Mouse (Mus musculus) heart, adult 2 months (tissue): ENCODE data around the gene Mbnl2. TPM values are rescaled to one million over a fixed set of nuclear protein-coding genes. Genes with fewer than 3 reads are reported as not detected.
A peak's percentile ranks its signal among the peaks of the same experiment; 100 is the strongest.

Experiments
- DNase-seq, 2 experiments: peaks; one replicate each; pipeline ENCODE4 v3.0.0; 2021
- H3K27ac ChIP-seq: fragments of 200-600 bp; 2 replicates; pipeline ENCODE4 v1.8.1; 2022
- H3K27me3 ChIP-seq: fragments of 200-500 bp; 2 replicates; pipeline ENCODE4 v1.6.1; 2012; ENCODE audit warnings: mild to moderate bottlenecking, low read length, inconsistent platforms, mixed read lengths; ENCODE audit not compliant: control insufficient read depth, insufficient read depth
- H3K36me3 ChIP-seq: fragments of 200-500 bp; 2 replicates; pipeline ENCODE4 v1.6.1; 2012; ENCODE audit warnings: low read length, inconsistent platforms; ENCODE audit not compliant: control insufficient read depth, insufficient read depth
- H3K4me1 ChIP-seq: fragments of 200-500 bp; 2 replicates; pipeline ENCODE4 v1.6.1; 2011; ENCODE audit warnings: low read length; ENCODE audit not compliant: control insufficient read depth, insufficient read depth
- H3K4me3 ChIP-seq: fragments of 200-600 bp; 2 replicates; pipeline ENCODE4 v1.8.1; 2022
- H3K79me2 ChIP-seq: fragments of 200-500 bp; replicated peaks from 2 replicates; pipeline ENCODE4 v1.6.1; 2012; ENCODE audit warnings: mild to moderate bottlenecking, inconsistent platforms, low read length, moderate library complexity, mixed read lengths; ENCODE audit not compliant: control insufficient read depth, insufficient read depth
- H3K9ac ChIP-seq: fragments of 200-500 bp; 2 replicates; pipeline ENCODE4 v1.6.1; 2012; ENCODE audit warnings: low read depth, mild to moderate bottlenecking, control low read depth, inconsistent platforms, low read length, mixed read lengths
- CTCF ChIP-seq: fragments of 200-600 bp; IDR thresholded peaks from 2 replicates; pipeline ENCODE4 v1.8.1; 2022; ENCODE audit warnings: antibody characterized with exemption, mild to moderate bottlenecking, moderate library complexity
- EP300 ChIP-seq: fragments of 200-500 bp; IDR thresholded peaks from 2 replicates; pipeline ENCODE4 v1.6.1; 2011; ENCODE audit warnings: low read depth, low read length, control low read depth; ENCODE audit not compliant: insufficient read depth
- POLR2A ChIP-seq: fragments of 200-500 bp; IDR thresholded peaks from 2 replicates; pipeline ENCODE4 v1.6.1; 2011; ENCODE audit warnings: mild to moderate bottlenecking, low read depth, low read length, control low read depth; ENCODE audit not compliant: insufficient read depth
- WGBS: fragments of 180-500 bp; shearing (Covaris S2); methylation state at CpG from one replicate; pipeline ENCODE4 v1.1.7; 2018; 5-methylcytosine and 5-hydroxymethylcytosine counted together
- intact Hi-C: fragments of 180-260 bp; cut with DNase I; formaldehyde crosslinking; loops from one replicate; pipeline ENCODE4 v1.15.1; 2025
- polyA plus RNA-seq: library from polyadenylated mRNA; depleted of rRNA; stranded (reverse); fragments of >200 nt; gene quantifications from 2 replicates; pipeline ENCODE4 v1.2.3, GENCODE M21; 2012
- total RNA-seq, 2 experiments: library from RNA; stranded (reverse); gene quantifications; 2 replicates each; pipeline ENCODE4 v1.2.3; 2021

Mbnl2 gene
- total and polyA plus RNA-seq, 3 experiments, result 91.1 to 258 (median 221) TPM

- H3K27me3 ChIP-seq, result no peaks in the 10 kb centered on the region
- no peak for TF ChIP-seq CTCF
- TF ChIP-seq EP300, result no peak
- TF ChIP-seq POLR2A, result no peak
- 86% methylated on average over 13 of the region's 13 CpGs for WGBS
- intact Hi-C loops, result no loop called here
- H3K79me2 ChIP-seq, result peaks cover 12% of the 10 kb centered on the region
- no peak overlapping the region for H3K9ac ChIP-seq
- peaks cover 58% of the 10 kb centered on the region for H3K36me3 ChIP-seq
- H3K4me1 ChIP-seq, result peaks cover 66% of the 10 kb centered on the region
- H3K27ac ChIP-seq, result no peak overlapping the region; the same call in 1 of the 2 replicates
- no peak for DNase-seq
- H3K4me3 ChIP-seq, result no peak overlapping the region
These were observed 15.8 kb downstream of the Mbnl2 start for GRCm38 (mm10) chr14:120291226-120291757.

GRCm38 (mm10) chr14:120292133-120292532 is 16.7 kb downstream of the Mbnl2 start:
- Histone ChIP-seq H3K9ac (no peak overlapping the region), H3K4me3 (no peak overlapping the region), H3K27ac (peak overlapping the region; percentile 20; the same call in 1 of the 2 replicates), H3K27me3 (no peaks in the 10 kb centered on the region), H3K4me1 (peaks cover 63% of the 10 kb centered on the region), H3K36me3 (peaks cover 50% of the 10 kb centered on the region), H3K79me2 (peaks cover 12% of the 10 kb centered on the region)
- no peak for TF ChIP-seq EP300
- no peak for TF ChIP-seq CTCF
- no peak for TF ChIP-seq POLR2A
- 35% methylated on average over 5 of the region's 5 CpGs for WGBS
- intact Hi-C loops, result loop anchor here (2.0 kb wide), 1 partner anchor 13 kb away; no protein-coding TSS in a partner anchor
- no peak for DNase-seq

- H3K4me3 ChIP-seq, result no peak overlapping the region
- intact Hi-C loops, result loop anchor here (2.0 kb wide), 1 partner anchor 14 kb away; no protein-coding TSS in a partner anchor
- peak overlapping the region; percentile 20; the same call in 1 of the 2 replicates for H3K27ac ChIP-seq
- peaks cover 51% of the 10 kb centered on the region for H3K36me3 ChIP-seq
- peaks cover 11% of the 10 kb centered on the region for H3K79me2 ChIP-seq
- no peaks in the 10 kb centered on the region for H3K27me3 ChIP-seq
- H3K9ac ChIP-seq, result no peak overlapping the region
- DNase-seq, result no peak
- WGBS, result 47% methylated on average over 6 of the region's 6 CpGs
- TF ChIP-seq CTCF, result no peak
- H3K4me1 ChIP-seq, result peaks cover 61% of the 10 kb centered on the region
These were observed 17.2 kb downstream of the Mbnl2 start for GRCm38 (mm10) chr14:120292617-120293195.

GRCm38 (mm10) chr14:120294480-120294879 is 19.0 kb downstream of the Mbnl2 start:
- Histone ChIP-seq H3K79me2 (peaks cover 15% of the 10 kb centered on the region), H3K9ac (no peak overlapping the region), H3K27me3 (no peaks in the 10 kb centered on the region), H3K27ac (peak overlapping the region; percentile 90), H3K4me1 (peaks cover 55% of the 10 kb centered on the region), H3K4me3 (0 out of 2 replicates have a peak overlapping the region, but pooled peaks have one; percentile 9), H3K36me3 (peaks cover 58% of the 10 kb centered on the region)
- intact Hi-C loops, result no loop called here
- TF ChIP-seq EP300, result peak; percentile 94
- no peak for TF ChIP-seq CTCF
- peak; percentile 19; the same call in 1 of the 2 replicates for TF ChIP-seq POLR2A
- WGBS, result 29% methylated on average over 6 of the region's 6 CpGs
- no peak for DNase-seq

GRCm38 (mm10) chr14:120295355-120296220 is 20.1 kb downstream of the Mbnl2 start:
- Histone ChIP-seq H3K36me3 (peaks cover 60% of the 10 kb centered on the region), H3K27ac (peak overlapping the region; percentile 90), H3K4me1 (peaks cover 52% of the 10 kb centered on the region), H3K27me3 (no peaks in the 10 kb centered on the region), H3K9ac (peak overlapping the region; percentile 7; the same call in 1 of the 2 replicates), H3K79me2 (peaks cover 13% of the 10 kb centered on the region), H3K4me3 (peak overlapping the region; percentile 28)
- intact Hi-C loops, result loop anchor here (1.0 to 2.0 kb wide), 3 partner anchors 18 to 57 kb away; no protein-coding TSS in a partner anchor
- 42% methylated on average over 13 of the region's 13 CpGs for WGBS
- TF ChIP-seq EP300 (peak; percentile 82; the same call in 1 of the 2 replicates), CTCF (no peak), POLR2A (no peak)
- DNase-seq, result peak; percentile 56 to 72
